Mouse (Mus musculus): Measurements from ENCODE around the gene Klkb1. TPM values are rescaled to one million over a fixed set of nuclear protein-coding genes. Genes with fewer than 3 reads are reported as not detected.

The Klkb1 gene
- polyA plus RNA-seq, 1 experiment from 2014 or later: not detected

DNA sequence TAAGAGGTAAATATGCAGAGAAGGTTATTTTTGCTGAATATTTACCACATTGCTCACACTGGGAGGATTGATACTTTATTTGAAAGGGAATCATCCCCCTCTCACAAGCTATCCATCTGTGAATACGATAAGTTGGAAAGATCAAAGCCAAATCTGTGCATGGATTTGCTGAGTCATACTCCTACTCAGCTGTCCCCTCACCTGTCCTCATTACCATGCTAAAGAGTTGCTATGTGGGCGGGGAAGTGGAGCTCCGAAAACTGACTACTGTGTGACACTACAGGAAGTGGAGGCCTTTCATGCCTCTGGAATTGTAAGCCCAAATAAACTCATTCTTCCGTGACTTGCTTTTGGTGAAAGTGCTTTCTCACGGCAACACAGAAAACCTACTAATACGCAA lies 59.4 kb downstream of the Klkb1 start:
- H3K27me3 ChIP-seq (ENCODE audit: control insufficient read depth, insufficient read depth, low read length): no peaks in the 10 kb centered on the region
- H3K9me3 ChIP-seq (ENCODE audit: control insufficient read depth, low read length): no peaks in the 10 kb centered on the region
- H3K27ac ChIP-seq: no peak overlapping the region
- no peak overlapping the region for H3K4me3 ChIP-seq (replicated peaks; ENCODE audit: low read length)
- no peak overlapping the region for H3K4me2 ChIP-seq (replicated peaks)
- ATAC-seq (ENCODE audit: low FRiP score) (no peak), DNase-seq (ENCODE audit: low spot score) (no peak)
- WGBS: 87% methylated on average over 6 of the region's 6 CpGs
- H3K36me3 ChIP-seq (replicated peaks; ENCODE audit: control insufficient read depth, insufficient read depth): no peaks in the 10 kb centered on the region
- no peak overlapping the region for H3K9ac ChIP-seq
- H3K4me1 ChIP-seq (replicated peaks; ENCODE audit: control insufficient read depth, insufficient read depth, low read length): no peaks in the 10 kb centered on the region

DNA sequence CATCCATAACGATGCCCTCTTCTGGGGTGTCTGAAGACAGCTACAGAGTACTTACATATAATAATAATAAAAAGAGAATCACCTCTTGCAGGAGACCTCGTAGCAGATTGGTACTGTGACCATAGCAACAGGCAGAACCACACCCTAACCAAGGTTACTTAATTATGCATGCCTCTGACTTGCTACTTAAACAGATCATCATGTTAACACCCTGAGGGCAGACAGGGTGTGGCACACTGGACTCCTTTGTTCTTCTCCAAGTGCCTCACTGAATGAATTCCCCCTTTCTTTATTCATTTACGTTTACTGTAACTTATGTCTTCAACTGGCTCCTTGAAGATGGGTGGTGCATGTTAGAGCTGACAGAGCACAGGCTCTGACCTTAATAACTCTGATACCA lies 61.4 kb downstream of the Klkb1 start:
- H3K9ac ChIP-seq: no peak overlapping the region
- H3K4me3 ChIP-seq (replicated peaks; ENCODE audit: low read length): no peak overlapping the region
- no peaks in the 10 kb centered on the region for H3K36me3 ChIP-seq (replicated peaks; ENCODE audit: control insufficient read depth, insufficient read depth)
- DNase-seq (ENCODE audit: low spot score) (no peak), ATAC-seq (ENCODE audit: low FRiP score) (no peak)
- H3K27me3 ChIP-seq (ENCODE audit: control insufficient read depth, insufficient read depth, low read length): no peaks in the 10 kb centered on the region
- 60% methylated on average over 3 of the region's 3 CpGs for WGBS
- no peaks in the 10 kb centered on the region for H3K9me3 ChIP-seq (ENCODE audit: control insufficient read depth, low read length)
- no peak overlapping the region for H3K27ac ChIP-seq
- H3K4me1 ChIP-seq (replicated peaks; ENCODE audit: control insufficient read depth, insufficient read depth, low read length): no peaks in the 10 kb centered on the region
- H3K4me2 ChIP-seq (replicated peaks): no peak overlapping the region

Other genes with a start within 250 kb of the Klkb1 start
- gene Mtnr1a, start 225.7 kb downstream of the Klkb1 start, polyA plus RNA-seq (2014; fragmentation: Nextera tagmentation; extraction: Ambion mirVana): 0.44 TPM in 1 of 2 replicates, not detected in the other
- gene F11, start 32.8 kb downstream of the Klkb1 start, polyA plus RNA-seq (2014; fragmentation: Nextera tagmentation; extraction: Ambion mirVana): not detected in 2 replicates
- gene Gm45753, start 13.6 kb upstream of the Klkb1 start, polyA plus RNA-seq (2014; fragmentation: Nextera tagmentation; extraction: Ambion mirVana): not detected in 2 replicates
- 1.9 and 2.1 TPM in 2 replicates for gene Cyp4v3, start 38.4 kb upstream of the Klkb1 start, polyA plus RNA-seq (2014; fragmentation: Nextera tagmentation; extraction: Ambion mirVana)
- 12.8 and 14.1 TPM in 2 replicates for gene Fam149a, start 87.4 kb upstream of the Klkb1 start, polyA plus RNA-seq (2014; fragmentation: Nextera tagmentation; extraction: Ambion mirVana)
- 1.7 and 2.5 TPM in 2 replicates for gene Tlr3, start 116.2 kb upstream of the Klkb1 start, polyA plus RNA-seq (2014; fragmentation: Nextera tagmentation; extraction: Ambion mirVana)
- 65.0 and 69.1 TPM in 2 replicates for gene Sorbs2, start 212.9 kb upstream of the Klkb1 start, polyA plus RNA-seq (2014; fragmentation: Nextera tagmentation; extraction: Ambion mirVana)